ENCODE assay signal across 32 mouse cellular contexts in genomic region chr2:106042495-106042894, GRCm38 (mm10). TPM values are rescaled to one million over a fixed set of nuclear protein-coding genes. Genes with fewer than 3 reads are reported as not detected.
DNase-seq lines count a peak whose midpoint lies in the region; ATAC-seq lines count a peak whose summit lies in the region.
"Had no signal": no experiment of that assay in that cellular context is flagged by ENCODE, and none has a peak within 500 bp of the region (broad histone marks: within the 10 kb centered on the region; RNA-seq: fewer than 3 reads in every experiment).

No protein-coding gene starts in this region.

- H3K4me1 ChIP-seq in hindbrain, embryonic 11.5 days (replicated peaks; ENCODE audit: control insufficient read depth, insufficient read depth, low read length): no peaks in the 10 kb centered on the region
- peaks cover 14% of the 10 kb centered on the region for H3K4me1 ChIP-seq in hindbrain, embryonic 10.5 days (replicated peaks)
- H3K4me1 ChIP-seq in midbrain, embryonic 10.5 days: peaks cover 20% of the 10 kb centered on the region
- peaks cover 2% of the 10 kb centered on the region; the same call in 1 of the 2 replicates for H3K4me1 ChIP-seq in midbrain, embryonic 11.5 days (ENCODE audit: control insufficient read depth, insufficient read depth, low read length)
- H3K4me1 ChIP-seq: embryonic facial prominence, embryonic 13.5 days; forebrain, embryonic 15.5 days; heart, embryonic 13.5 days had no signal

- H3K27ac ChIP-seq in hindbrain, embryonic 11.5 days (ENCODE audit: low read depth, low read length): no peak overlapping the region
- H3K27ac ChIP-seq in hindbrain, embryonic 10.5 days: no peak overlapping the region
- H3K27ac ChIP-seq in midbrain, embryonic 10.5 days (replicated peaks): no peak overlapping the region
- no peak overlapping the region for H3K27ac ChIP-seq in midbrain, embryonic 11.5 days (ENCODE audit: low read depth, low read length)
- H3K27ac ChIP-seq: embryonic facial prominence, embryonic 13.5 days; forebrain, embryonic 10.5 days; forebrain, embryonic 15.5 days; heart, adult 2 months; heart, embryonic 13.5 days; kidney, postnatal 0 days; liver, embryonic 14.5 days; macrophage had no signal

- H3K27me3 ChIP-seq in hindbrain, embryonic 11.5 days (ENCODE audit: control insufficient read depth, insufficient read depth, low read length): no peaks in the 10 kb centered on the region
- H3K27me3 ChIP-seq in hindbrain, embryonic 10.5 days (ENCODE audit: insufficient read depth, poor library complexity, severe bottlenecking): no peaks in the 10 kb centered on the region
- no peaks in the 10 kb centered on the region for H3K27me3 ChIP-seq in midbrain, embryonic 10.5 days (ENCODE audit: low read depth, poor library complexity, severe bottlenecking)
- no peaks in the 10 kb centered on the region for H3K27me3 ChIP-seq in midbrain, embryonic 11.5 days (ENCODE audit: control insufficient read depth, insufficient read depth, low read length)
- H3K27me3 ChIP-seq: embryonic facial prominence, embryonic 13.5 days; forebrain, embryonic 15.5 days; heart, embryonic 13.5 days had no signal

- H3K9me3 ChIP-seq in hindbrain, embryonic 11.5 days (ENCODE audit: control insufficient read depth, low read length): no peaks in the 10 kb centered on the region
- H3K9me3 ChIP-seq in hindbrain, embryonic 10.5 days: no peaks in the 10 kb centered on the region
- no peaks in the 10 kb centered on the region for H3K9me3 ChIP-seq in midbrain, embryonic 10.5 days (replicated peaks)
- no peaks in the 10 kb centered on the region for H3K9me3 ChIP-seq in midbrain, embryonic 11.5 days (ENCODE audit: control insufficient read depth, low read length)
- H3K9me3 ChIP-seq: embryonic facial prominence, embryonic 13.5 days; forebrain, embryonic 10.5 days; forebrain, embryonic 15.5 days; heart, embryonic 13.5 days had no signal

- H3K36me3 ChIP-seq in hindbrain, embryonic 11.5 days (ENCODE audit: control insufficient read depth, insufficient read depth, low read length): no peaks in the 10 kb centered on the region
- H3K36me3 ChIP-seq in hindbrain, embryonic 10.5 days: no peaks in the 10 kb centered on the region
- H3K36me3 ChIP-seq in midbrain, embryonic 10.5 days: no peaks in the 10 kb centered on the region
- no peaks in the 10 kb centered on the region for H3K36me3 ChIP-seq in midbrain, embryonic 11.5 days (ENCODE audit: control insufficient read depth, insufficient read depth, low read length)
- H3K36me3 ChIP-seq: embryonic facial prominence, embryonic 13.5 days; forebrain, embryonic 10.5 days; forebrain, embryonic 15.5 days; heart, embryonic 13.5 days had no signal

- 59% methylated on average over 7 of the region's 7 CpGs for WGBS in hindbrain, embryonic 11.5 days
- 56% methylated on average over 7 of the region's 7 CpGs for WGBS in hindbrain, embryonic 10.5 days
- WGBS in midbrain, embryonic 10.5 days: 59% methylated on average over 7 of the region's 7 CpGs
- WGBS in midbrain, embryonic 11.5 days: 52% methylated on average over 7 of the region's 7 CpGs

- no peak overlapping the region for H3K4me2 ChIP-seq in hindbrain, embryonic 11.5 days (replicated peaks; ENCODE audit: low read depth, low read length)
- no peak overlapping the region for H3K4me2 ChIP-seq in midbrain, embryonic 11.5 days
- H3K4me2 ChIP-seq: embryonic facial prominence, embryonic 13.5 days; forebrain, embryonic 15.5 days; heart, embryonic 13.5 days had no signal

- 0 out of 2 replicates have a peak, but pooled peaks have one; percentile 19 for ATAC-seq in hindbrain, embryonic 11.5 days (ENCODE audit: low FRiP score)
- no peak for ATAC-seq in midbrain, embryonic 11.5 days (ENCODE audit: low FRiP score)
- ATAC-seq: CD4-positive, CD25-positive, alpha-beta regulatory T cell, adult 4 months; forebrain, embryonic 15.5 days; intestine, embryonic 16.5 days had no signal

- H3K4me3 ChIP-seq in hindbrain, embryonic 11.5 days (ENCODE audit: low read depth, low read length): no peak overlapping the region
- H3K4me3 ChIP-seq in hindbrain, embryonic 10.5 days: no peak overlapping the region
- H3K4me3 ChIP-seq in midbrain, embryonic 10.5 days: no peak overlapping the region
- no peak overlapping the region for H3K4me3 ChIP-seq in midbrain, embryonic 11.5 days (ENCODE audit: low read depth, low read length)
- H3K4me3 ChIP-seq: embryonic facial prominence, embryonic 13.5 days; forebrain, embryonic 10.5 days; forebrain, embryonic 15.5 days; heart, adult 2 months; heart, embryonic 13.5 days had no signal

- no peak overlapping the region for H3K9ac ChIP-seq in hindbrain, embryonic 11.5 days (ENCODE audit: low read depth, low read length)
- no peak overlapping the region for H3K9ac ChIP-seq in midbrain, embryonic 11.5 days (ENCODE audit: low read length)
- H3K9ac ChIP-seq: embryonic facial prominence, embryonic 13.5 days; forebrain, embryonic 15.5 days; heart, embryonic 13.5 days; liver, embryonic 14.5 days had no signal

- DNase-seq in hindbrain, embryonic 11.5 days (ENCODE audit: low spot score): peak; percentile 11
- DNase-seq in hindbrain, embryonic 10.5 days (ENCODE audit: low spot score): no peak
- peak; percentile 17 for DNase-seq in midbrain, embryonic 10.5 days (ENCODE audit: low spot score)
- DNase-seq in midbrain, embryonic 11.5 days (ENCODE audit: low spot score, missing footprints): no peak
- peak; percentile 19 for DNase-seq in embryo, embryonic 11 days
- DNase-seq in layer of hippocampus, adult 8-10 months (ENCODE audit: low spot score in 2 of 2): no peak
- no peak for DNase-seq in heart, postnatal 4 days
- DNase-seq: adrenal gland, postnatal 14 days; cerebellum, adult 11-12 months; cerebellum, adult 9-11 months; gastrocnemius, postnatal 36 days; heart, adult 2 months; heart, postnatal 10 days; kidney, adult 8-10 months; kidney, postnatal 4 days; layer of hippocampus, postnatal 36 days; liver; lung, adult 2 months; lung, postnatal 10 days; right cerebral cortex, adult 18-20 months; spleen, adult 18-20 months; thymus, adult 18-20 months; thymus, postnatal 4 days had no signal

RNA-seq across cellular contexts. Expression of gene Dnajc24, which starts 39.1 kb away (rescaled TPM):
- polyA plus RNA-seq in hindbrain, embryonic 11.5 days (2014; fragmentation: Nextera tagmentation; extraction: Ambion mirVana): 52.2 and 52.7 TPM in 2 replicates
- polyA plus RNA-seq in hindbrain, embryonic 10.5 days (2016; fragmentation: Nextera tagmentation; extraction: Ambion mirVana): 51.5 and 53.4 TPM in 2 replicates
- polyA plus RNA-seq in midbrain, embryonic 10.5 days (2016; fragmentation: Nextera tagmentation; extraction: Ambion mirVana): 54.3 and 54.6 TPM in 2 replicates
- 47.7 and 55.4 TPM in 2 replicates for polyA plus RNA-seq in midbrain, embryonic 11.5 days (2014; fragmentation: Nextera tagmentation; extraction: Ambion mirVana)
- 10 to 100 TPM; 24.4 to 26.5 (median 26.3) TPM for total RNA-seq in layer of hippocampus, adult 8-10 months (2022)
- 10 to 100 TPM; 19.2 to 20.3 TPM for total RNA-seq in heart, postnatal 4 days (2021)

Comparison
In these comparisons a context has a peak if more than half of its experiments do, and no peak if none do; other contexts are left out.
1. DNase-seq: peak in hindbrain, embryonic 11.5 days (single experiment), midbrain, embryonic 10.5 days (single experiment) and embryo, embryonic 11 days (single experiment); none in hindbrain, embryonic 10.5 days (single experiment), midbrain, embryonic 11.5 days (single experiment), layer of hippocampus, adult 8-10 months (0 of 2) and heart, postnatal 4 days (single experiment).